Mouse (Mus musculus) lung, postnatal 14 days (tissue): ENCODE data around the gene Catsperd.
A peak's percentile ranks its signal among the peaks of the same experiment; 100 is the strongest.
"Not testable (repeated sequence)": the region's sequence is repeated elsewhere in the genome, so short reads cannot be mapped to it uniquely, and the experiment has no call there.

Source experiments
- DNase-seq: peaks from one replicate; pipeline ENCODE4 v3.0.0; 2021

The Catsperd gene

GRCm38 (mm10) chr17:56627530-56628277 lies at the start of gene Catsperd:
Catsperd (plus strand) TSS chr17:56628143.
- DNase-seq = no peak

- no peak for DNase-seq
These were observed 44.9 kb upstream of the Catsperd start for GRCm38 (mm10) chr17:56583071-56583470.

- peak; percentile 56 for DNase-seq
These were observed 44.2 kb upstream of the Catsperd start for GRCm38 (mm10) chr17:56583611-56584256.

GRCm38 (mm10) chr17:56584257-56585130 lies 43.4 kb upstream of the Catsperd start, which contains the start of the genes Safb2 and Safb:
Safb2 (minus strand) TSS chr17:56584585.
Safb (plus strand) TSS chr17:56584825.
- DNase-seq = peak; percentile 99

GRCm38 (mm10) chr17:56585171-56585821 lies 42.6 kb upstream of the Catsperd start:
- peak; percentile 45 for DNase-seq

DNA sequence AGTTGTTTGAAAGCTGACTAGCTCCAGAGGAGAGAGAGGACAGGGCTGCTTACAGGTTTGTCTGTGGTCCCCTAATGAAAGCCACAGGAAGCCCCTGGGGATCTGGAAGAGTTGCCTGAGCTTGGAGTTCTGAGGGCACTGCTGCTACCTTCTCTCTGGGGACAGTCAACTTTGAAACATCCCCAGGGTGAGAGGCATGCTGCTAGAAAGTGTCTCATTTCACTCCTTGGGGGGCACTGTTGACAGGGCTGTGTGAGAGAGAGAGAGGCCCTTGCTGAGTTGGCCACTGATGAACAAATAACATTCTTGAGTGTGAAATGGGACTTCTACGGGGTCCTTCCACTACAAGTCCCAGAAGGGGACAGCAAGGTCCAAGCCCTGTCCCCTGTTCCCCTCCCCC lies 40.2 kb upstream of the Catsperd start:
- DNase-seq = no peak

DNA sequence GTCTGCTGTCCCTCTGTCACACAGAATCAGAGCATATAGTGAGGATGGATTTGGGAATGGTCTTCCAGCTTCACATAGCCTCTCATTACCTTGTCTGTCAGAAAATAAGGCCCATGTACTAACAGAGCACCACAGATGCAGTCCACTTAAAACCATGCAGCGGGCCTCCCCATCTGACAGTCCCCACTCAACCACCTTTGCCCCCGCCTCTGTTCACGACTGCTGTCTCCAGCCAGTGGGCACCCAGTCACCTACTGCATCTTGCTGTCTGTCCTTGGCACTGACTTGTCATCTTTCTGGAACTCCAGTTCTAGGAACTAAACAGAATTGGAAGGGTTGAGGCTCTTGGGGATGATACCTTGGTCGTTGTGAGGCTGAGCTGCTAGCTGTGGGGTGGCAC lies 39.0 kb upstream of the Catsperd start:
- no peak for DNase-seq

- DNase-seq = no peak
These were observed 35.4 kb upstream of the Catsperd start for GRCm38 (mm10) chr17:56592553-56592952.

DNA sequence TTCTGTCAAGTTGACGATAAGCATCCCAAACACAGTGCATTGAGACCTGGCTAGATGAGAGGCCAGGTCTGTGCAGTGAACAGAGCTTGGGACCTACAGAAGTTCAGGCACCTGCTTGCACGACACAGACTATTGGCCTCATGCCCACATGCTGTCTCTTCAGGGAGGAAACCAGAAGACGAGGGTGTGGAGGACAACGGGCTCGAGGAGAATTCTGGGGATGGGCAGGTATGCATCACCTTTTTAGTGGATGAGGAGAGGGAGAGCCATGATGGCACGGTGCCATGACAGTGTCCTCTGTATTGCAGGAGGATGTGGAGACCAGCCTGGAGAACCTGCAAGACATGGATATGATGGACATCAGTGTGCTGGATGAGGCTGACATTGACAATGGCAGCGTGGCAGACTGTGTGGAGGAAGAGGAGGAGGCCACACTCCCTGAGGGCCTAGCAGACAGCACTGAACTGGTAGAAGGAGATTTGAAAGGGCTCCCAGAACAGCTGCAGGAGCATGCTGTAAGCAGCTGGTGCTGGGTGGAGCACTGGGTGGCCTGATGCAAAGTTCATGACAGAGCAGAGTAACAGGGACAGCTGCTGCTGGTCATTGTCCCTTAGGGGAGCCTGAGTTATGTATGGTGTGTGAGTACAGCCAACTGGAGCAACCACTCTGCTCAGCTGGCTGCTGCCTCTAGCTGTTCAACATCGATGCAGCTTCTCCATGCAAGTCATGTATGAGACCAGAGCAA lies 34.2 kb upstream of the Catsperd start:
- DNase-seq = no peak

GRCm38 (mm10) chr17:56603186-56604069 lies 24.5 kb upstream of the Catsperd start:
- DNase-seq = no peak

GRCm38 (mm10) chr17:56604070-56604380 lies 23.9 kb upstream of the Catsperd start:
- DNase-seq = no peak

DNA sequence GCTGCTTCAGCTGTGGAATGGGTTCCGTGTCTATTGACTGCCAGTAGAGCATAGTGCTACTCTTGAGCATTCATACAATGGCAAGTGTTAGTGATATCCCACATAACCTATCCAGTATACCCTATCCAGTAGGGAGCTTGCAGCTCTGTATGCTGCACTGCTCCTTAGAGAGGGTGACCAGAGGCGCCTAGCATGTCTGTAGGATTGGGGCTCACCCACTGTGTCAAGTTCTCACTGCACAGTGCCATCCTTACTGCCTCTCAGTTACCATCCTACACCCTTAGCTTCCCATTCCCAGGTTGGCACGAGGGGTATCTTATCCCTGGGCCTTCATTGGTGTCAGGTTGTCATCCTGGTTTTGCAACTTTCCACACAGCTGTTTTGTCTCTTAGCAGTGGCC lies 23.5 kb upstream of the Catsperd start:
- no peak for DNase-seq

- DNase-seq = no peak
These were observed 22.5 kb upstream of the Catsperd start for GRCm38 (mm10) chr17:56605431-56605830.

DNA sequence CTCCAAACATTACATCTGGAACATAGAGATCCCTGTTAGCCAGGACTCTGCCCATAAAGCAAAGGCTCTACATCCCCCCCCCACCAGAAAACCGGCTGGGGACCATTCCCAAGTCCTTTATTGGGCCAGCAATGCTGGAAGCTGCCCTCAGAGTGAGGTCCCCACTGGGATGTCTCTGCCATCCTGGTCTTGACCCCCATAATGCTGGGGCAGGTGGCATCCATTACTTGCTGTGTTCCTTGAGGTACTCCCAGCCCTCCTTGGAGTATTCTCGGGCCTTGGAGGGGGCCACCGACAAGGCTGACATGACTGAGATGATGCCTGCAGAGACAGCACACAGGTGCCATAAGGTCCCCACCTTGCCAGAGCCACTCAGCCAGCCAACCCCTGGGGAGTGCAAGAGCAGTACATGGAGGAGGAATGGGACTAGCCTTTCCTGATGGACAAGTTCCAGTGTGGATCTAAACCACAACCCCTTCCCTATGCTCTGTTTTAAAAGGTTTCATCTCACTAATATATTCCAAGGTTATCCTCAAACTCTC lies 20.4 kb upstream of the Catsperd start:
- DNase-seq = no peak

DNA sequence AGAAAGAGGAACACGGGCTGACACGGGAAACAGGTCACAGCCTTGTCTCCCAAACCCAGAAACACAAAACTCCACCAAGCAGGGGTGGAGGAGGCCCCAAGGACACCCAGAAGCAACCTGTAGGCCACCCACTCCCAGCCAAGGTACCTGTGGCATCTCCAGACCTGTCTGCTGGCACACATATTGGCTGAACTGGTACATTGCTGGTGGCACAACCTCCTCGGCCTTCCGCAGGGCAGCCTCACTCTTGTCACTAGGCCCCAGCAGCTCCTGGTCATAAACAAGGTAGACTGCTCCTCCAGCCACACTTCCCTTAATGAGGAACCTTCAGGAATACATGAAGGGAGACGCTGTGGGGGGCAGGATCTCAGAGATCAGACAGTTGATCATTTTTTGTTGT lies 19.2 kb upstream of the Catsperd start:
- DNase-seq = no peak

DNA sequence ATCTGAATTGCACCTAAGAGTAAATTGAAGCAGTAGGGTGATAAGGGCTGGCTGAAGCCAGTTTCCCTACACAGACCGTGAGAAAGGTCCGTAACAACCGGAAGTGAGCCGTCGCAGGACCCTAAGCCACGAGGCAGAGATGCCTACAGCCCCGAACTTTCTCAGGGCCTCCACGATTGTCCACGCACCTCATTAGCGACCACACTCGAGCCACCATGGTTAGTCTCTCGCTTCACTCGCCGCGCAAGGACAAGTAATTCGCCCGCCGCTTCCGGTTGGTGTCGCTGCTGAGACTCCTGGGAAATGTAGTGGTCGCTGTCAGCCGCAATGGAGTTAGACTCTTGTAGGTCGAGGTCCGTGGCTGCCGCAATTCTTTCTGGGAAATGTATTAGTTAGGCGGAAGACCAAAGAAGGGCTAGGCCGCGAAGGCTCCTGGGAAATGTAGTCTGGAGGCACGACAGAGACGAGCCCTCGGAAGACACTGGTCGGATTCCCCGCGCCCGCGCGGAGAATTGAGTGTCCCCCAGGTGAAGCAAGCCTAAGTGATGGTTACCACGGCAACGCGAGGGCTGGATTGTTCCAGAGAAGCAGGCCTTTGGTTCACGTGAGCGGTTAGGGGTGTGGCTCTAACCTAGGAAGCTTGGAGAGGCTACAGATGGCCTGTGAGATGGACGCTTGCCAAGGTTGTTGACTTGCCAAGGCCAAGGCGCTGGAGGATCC lies 18.3 kb upstream of the Catsperd start, which contains the start of gene 2410015M20Rik:
Gene 2410015M20Rik (minus strand): TSS at position 320 of the 720 bp plus-strand sequence.
- peak; percentile 94 for DNase-seq

GRCm38 (mm10) chr17:56611323-56611722 lies 16.6 kb upstream of the Catsperd start:
- DNase-seq = no peak

GRCm38 (mm10) chr17:56611861-56612564 lies 15.9 kb upstream of the Catsperd start:
- peak; percentile 55 for DNase-seq

DNA sequence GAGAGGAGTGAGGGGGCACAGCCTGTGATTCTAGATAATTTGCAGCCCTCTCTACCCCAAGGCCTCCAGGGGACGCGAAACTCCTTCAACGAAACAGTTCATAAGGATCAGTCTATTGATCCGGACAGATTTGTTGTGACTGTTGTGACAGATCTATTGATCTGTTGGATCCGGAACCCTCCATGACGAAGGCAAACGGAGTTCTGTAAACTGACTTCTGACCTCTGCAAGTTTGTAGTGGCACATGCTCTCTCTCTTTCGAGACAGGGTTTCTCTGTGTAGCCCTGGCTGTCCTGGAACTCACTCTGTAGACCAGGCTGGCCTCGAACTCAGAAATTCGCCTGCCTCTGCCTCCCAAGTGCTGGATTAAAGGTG lies 15.4 kb upstream of the Catsperd start:
- DNase-seq = not testable (repeated sequence)
